Mouse (Mus musculus) heart, postnatal 0 days (tissue): ENCODE data around the gene Cacnb4. TPM values are rescaled to one million over a fixed set of nuclear protein-coding genes. Genes with fewer than 3 reads are reported as not detected.

Source experiments
- ATAC-seq: fragments of 200-750 bp; cut with Nextera tagmentation; 2 replicates; pipeline ENCODE4 v1.8.0; 2017; ENCODE audit warnings: low read depth, moderate number of reproducible peaks, moderate library complexity; ENCODE audit not compliant: insufficient read depth
- DNase-seq: peaks from one replicate; pipeline ENCODE4 v3.0.0-alpha.2; 2016; ENCODE audit warnings: low spot score
- H3K27ac ChIP-seq: fragments of 300-500 bp; sonication (generic); 2 replicates; pipeline ENCODE4 v1.5.1; 2014; ENCODE audit warnings: low read depth, mild to moderate bottlenecking
- H3K27me3 ChIP-seq: fragments of 300-500 bp; sonication (generic); 2 replicates; pipeline ENCODE4 v1.6.1; 2014; ENCODE audit warnings: low read length, mixed read lengths; ENCODE audit not compliant: control insufficient read depth, insufficient read depth
- H3K36me3 ChIP-seq: fragments of 300-500 bp; sonication (generic); replicated peaks from 2 replicates; pipeline ENCODE4 v1.6.1; 2014; ENCODE audit warnings: low read length, mixed read lengths; ENCODE audit not compliant: control insufficient read depth, insufficient read depth
- H3K4me1 ChIP-seq: fragments of 300-500 bp; sonication (generic); 2 replicates; pipeline ENCODE4 v1.6.1; 2014; ENCODE audit warnings: antibody characterized with exemption; ENCODE audit not compliant: control insufficient read depth, insufficient read depth
- H3K4me2 ChIP-seq: fragments of 300-500 bp; sonication (generic); 2 replicates; pipeline ENCODE4 v1.6.1; 2014; ENCODE audit warnings: low read depth, mild to moderate bottlenecking, low read length, moderate library complexity
- H3K4me3 ChIP-seq: fragments of 300-500 bp; sonication (generic); 2 replicates; pipeline ENCODE4 v1.5.1; 2014; ENCODE audit warnings: low read depth, low read length
- H3K9ac ChIP-seq: fragments of 300-500 bp; sonication (generic); replicated peaks from 2 replicates; pipeline ENCODE4 v1.6.1; 2014; ENCODE audit warnings: low read depth, low read length, mixed read lengths
- H3K9me3 ChIP-seq: fragments of 300-500 bp; sonication (generic); replicated peaks from 2 replicates; pipeline ENCODE4 v1.6.1; 2016; ENCODE audit warnings: low read length; ENCODE audit not compliant: control insufficient read depth
- CTCF ChIP-seq: IDR thresholded peaks from 2 replicates; pipeline ENCODE4 v1.5.1; 2016; ENCODE audit warnings: antibody characterized with exemption, control low read depth, low read depth
- EP300 ChIP-seq: IDR thresholded peaks from 2 replicates; pipeline ENCODE4 v1.6.1; 2016; ENCODE audit warnings: antibody characterized with exemption, low read depth
- WGBS: fragments of 180-500 bp; shearing (Covaris S2); extraction: QIAGEN DNeasy Blood & Tissue Kit; methylation state at CpG from one replicate; pipeline ENCODE4 v1.1.7; 2014; 5-methylcytosine and 5-hydroxymethylcytosine counted together
- polyA plus RNA-seq: library from polyadenylated mRNA; unstranded; fragments of >200 nt; fragmentation: Nextera tagmentation; extraction: Ambion mirVana; gene quantifications from 2 replicates; pipeline ENCODE4 v1.2.1, GENCODE M21; 2015
- total RNA-seq: library from RNA; depleted of rRNA; stranded (reverse); fragments of >200 nt; gene quantifications from 2 replicates; pipeline ENCODE4 v1.2.3, GENCODE M21; 2014; ENCODE audit warnings: low replicate concordance

Cacnb4 gene
- total and polyA plus RNA-seq, 2 experiments from 2014 or later, result 0.56 to 0.69 TPM

GRCm38 (mm10) chr2:52420001-52420710 is 256.5 kb downstream of the Cacnb4 start:
- no peak overlapping the region for H3K27ac ChIP-seq
- no peak for DNase-seq

DNA sequence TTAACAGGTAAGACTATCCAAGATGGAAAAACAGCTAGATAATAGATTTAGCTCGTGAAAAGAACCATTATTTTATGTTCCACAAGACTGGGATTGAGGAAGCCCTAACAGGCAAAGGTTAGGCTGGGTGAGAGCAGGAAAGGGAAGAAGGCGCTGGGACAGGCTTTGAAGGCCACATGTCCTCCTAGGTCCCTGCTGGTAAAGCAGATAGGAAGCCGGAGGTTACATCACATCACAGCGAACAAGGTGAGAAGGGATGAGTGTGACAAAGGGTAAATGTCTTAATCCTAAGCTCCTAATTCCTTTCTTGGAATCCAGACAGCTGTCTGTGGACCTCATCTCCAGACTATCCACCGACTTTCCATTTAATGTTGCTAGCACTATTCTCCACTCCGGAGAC is 257.3 kb downstream of the Cacnb4 start:
- Histone ChIP-seq H3K4me1 (peaks cover 36% of the 10 kb centered on the region), H3K9me3 (no peaks in the 10 kb centered on the region), H3K9ac (no peak overlapping the region; the same call in 1 of the 2 replicates), H3K27ac (no peak overlapping the region), H3K4me2 (no peak overlapping the region), H3K4me3 (no peak overlapping the region), H3K36me3 (peaks cover 14% of the 10 kb centered on the region), H3K27me3 (no peaks in the 10 kb centered on the region)
- TF ChIP-seq CTCF (no peak), EP300 (no peak)
- ATAC-seq, result no peak
- WGBS, result 44% methylated on average over 6 of the region's 6 CpGs
- no peak for DNase-seq

More at GRCm38 (mm10) chr2:52420001-52420710, 256.5 kb downstream of the Cacnb4 start:
- no peaks in the 10 kb centered on the region for H3K9me3 ChIP-seq
- H3K9ac ChIP-seq, result no peak overlapping the region
- TF ChIP-seq EP300 (no peak), CTCF (no peak)
- H3K36me3 ChIP-seq, result peaks cover 14% of the 10 kb centered on the region
- H3K4me1 ChIP-seq, result peaks cover 36% of the 10 kb centered on the region
- no peak overlapping the region for H3K4me3 ChIP-seq
- WGBS, result 60% methylated on average over 7 of the region's 7 CpGs
- no peak overlapping the region for H3K4me2 ChIP-seq
- H3K27me3 ChIP-seq, result no peaks in the 10 kb centered on the region
- ATAC-seq, result no peak

GRCm38 (mm10) chr2:52412524-52413037 is 264.1 kb downstream of the Cacnb4 start:
- H3K36me3 ChIP-seq, result peaks cover 46% of the 10 kb centered on the region
- no peak overlapping the region for H3K9ac ChIP-seq
- no peaks in the 10 kb centered on the region for H3K27me3 ChIP-seq
- ATAC-seq (no peak), DNase-seq (no peak)
- peaks cover 15% of the 10 kb centered on the region for H3K9me3 ChIP-seq
- H3K27ac ChIP-seq, result no peak overlapping the region
- no peaks in the 10 kb centered on the region for H3K4me1 ChIP-seq
- no peak overlapping the region for H3K4me2 ChIP-seq
- H3K4me3 ChIP-seq, result no peak overlapping the region
- WGBS, result 84% methylated on average over 5 of the region's 5 CpGs
- TF ChIP-seq EP300 (no peak), CTCF (no peak)

GRCm38 (mm10) chr2:52406480-52406879 is 270.2 kb downstream of the Cacnb4 start:
- 74% methylated on average over 1 of the region's 1 CpGs for WGBS
- Histone ChIP-seq H3K4me3 (no peak overlapping the region), H3K9me3 (peaks cover 15% of the 10 kb centered on the region), H3K9ac (no peak overlapping the region), H3K27me3 (no peaks in the 10 kb centered on the region), H3K27ac (no peak overlapping the region), H3K4me1 (no peaks in the 10 kb centered on the region), H3K36me3 (peaks cover 77% of the 10 kb centered on the region), H3K4me2 (no peak overlapping the region)
- no peak for DNase-seq
- ATAC-seq, result no peak
- TF ChIP-seq EP300, result no peak
- TF ChIP-seq CTCF, result peak; percentile 51

GRCm38 (mm10) chr2:52405238-52405637 is 271.4 kb downstream of the Cacnb4 start:
- peaks cover 67% of the 10 kb centered on the region for H3K36me3 ChIP-seq
- 94% methylated on average over 5 of the region's 5 CpGs for WGBS
- no peaks in the 10 kb centered on the region for H3K27me3 ChIP-seq

More at GRCm38 (mm10) chr2:52405238-52405637, 271.4 kb downstream of the Cacnb4 start:
- Histone ChIP-seq H3K4me1 (no peaks in the 10 kb centered on the region), H3K9me3 (peaks cover 10% of the 10 kb centered on the region), H3K9ac (no peak overlapping the region), H3K4me2 (no peak overlapping the region), H3K27ac (no peak overlapping the region), H3K4me3 (no peak overlapping the region)
- ATAC-seq (no peak), DNase-seq (no peak)
- TF ChIP-seq EP300 (no peak), CTCF (no peak)
